In genomic region chr5:80578741-80579140, GRCm38 (mm10) we compare ENCODE assay signal across 28 mouse cellular contexts.
"Had no signal": no experiment of that assay in that cellular context is flagged by ENCODE, and none has a peak within 500 bp of the region (broad histone marks: within the 10 kb centered on the region; RNA-seq: fewer than 3 reads in every experiment).

No protein-coding gene starts in this region.

- H3K4me1 ChIP-seq: embryonic facial prominence, embryonic 10.5 days; embryonic facial prominence, embryonic 12.5 days; embryonic facial prominence, embryonic 13.5 days; embryonic facial prominence, embryonic 15.5 days; forebrain, embryonic 10.5 days; forebrain, embryonic 12.5 days; forebrain, embryonic 13.5 days; forebrain, embryonic 15.5 days had no signal

- H3K9me3 ChIP-seq: embryonic facial prominence, embryonic 10.5 days; embryonic facial prominence, embryonic 12.5 days; embryonic facial prominence, embryonic 13.5 days; embryonic facial prominence, embryonic 15.5 days; forebrain, embryonic 10.5 days; forebrain, embryonic 12.5 days; forebrain, embryonic 13.5 days; forebrain, embryonic 15.5 days had no signal

- H3K36me3 ChIP-seq: embryonic facial prominence, embryonic 10.5 days; embryonic facial prominence, embryonic 12.5 days; embryonic facial prominence, embryonic 13.5 days; embryonic facial prominence, embryonic 15.5 days; forebrain, embryonic 10.5 days; forebrain, embryonic 12.5 days; forebrain, embryonic 15.5 days had no signal

- H3K27me3 ChIP-seq: embryonic facial prominence, embryonic 12.5 days; embryonic facial prominence, embryonic 13.5 days; embryonic facial prominence, embryonic 15.5 days; forebrain, embryonic 12.5 days; forebrain, embryonic 13.5 days; forebrain, embryonic 15.5 days had no signal

- DNase-seq: cerebellum, adult 8-10 months; cerebellum, adult 9-10 months; cerebellum, adult 9-11 months; cerebellum, postnatal 10 days; cerebellum, postnatal 14 days; cerebellum, postnatal 25 days; cerebellum, postnatal 36 days; embryo, embryonic 11 days; forebrain, postnatal 0 days; gastrocnemius, adult 2 months; gastrocnemius, postnatal 10 days; gastrocnemius, postnatal 14 days; gastrocnemius, postnatal 25 days; gastrocnemius, postnatal 36 days; heart, adult 11 months; heart, adult 18-20 months; heart, adult 2 months had no signal

- H3K9ac ChIP-seq: embryonic facial prominence, embryonic 12.5 days; embryonic facial prominence, embryonic 13.5 days; embryonic facial prominence, embryonic 15.5 days; forebrain, embryonic 12.5 days; forebrain, embryonic 13.5 days; forebrain, embryonic 15.5 days; forebrain, postnatal 0 days had no signal

- ATAC-seq: forebrain, embryonic 13.5 days; forebrain, embryonic 14.5 days; forebrain, embryonic 15.5 days; forebrain, embryonic 16.5 days; forebrain, postnatal 0 days had no signal

- H3K4me3 ChIP-seq: embryonic facial prominence, embryonic 10.5 days; embryonic facial prominence, embryonic 12.5 days; embryonic facial prominence, embryonic 13.5 days; embryonic facial prominence, embryonic 15.5 days; erythroblast, embryonic 14.5 days; forebrain, embryonic 10.5 days; forebrain, embryonic 12.5 days; forebrain, embryonic 13.5 days; forebrain, embryonic 15.5 days; gastrocnemius, adult 2 months; heart, adult 2 months had no signal

- H3K4me2 ChIP-seq: embryonic facial prominence, embryonic 12.5 days; embryonic facial prominence, embryonic 13.5 days; embryonic facial prominence, embryonic 15.5 days; forebrain, embryonic 12.5 days; forebrain, embryonic 13.5 days; forebrain, embryonic 15.5 days had no signal

- H3K27ac ChIP-seq: embryonic facial prominence, embryonic 10.5 days; embryonic facial prominence, embryonic 12.5 days; embryonic facial prominence, embryonic 13.5 days; embryonic facial prominence, embryonic 15.5 days; forebrain, embryonic 10.5 days; forebrain, embryonic 12.5 days; forebrain, embryonic 13.5 days; forebrain, embryonic 15.5 days; gastrocnemius, adult 2 months; heart, adult 2 months had no signal
